Mouse (Mus musculus) c-Kit-positive CD71-positive TER-119-positive erythroid progenitor cells, embryonic 14.5 days (primary cell): Measurements from ENCODE around the gene Zfp617.
"Not testable (repeated sequence)": the region's sequence is repeated elsewhere in the genome, so short reads cannot be mapped to it uniquely, and the experiment has no call there.

ENCODE experiments used
- DNase-seq: peaks from one replicate; pipeline ENCODE4 v3.0.0-alpha.2; 2013; ENCODE audit warnings: low spot score

The Zfp617 gene

GRCm38 (mm10) chr8:71908309-71909261 lies at the start of gene Zfp617, which contains the start of gene Zfp882:
TSS of gene Zfp617 (plus strand) at chr8:71908635.
TSS of gene Zfp882 (plus strand) at chr8:71908608.
- peak; percentile 75 for DNase-seq

- not testable (repeated sequence) for DNase-seq
These were observed 46.9 kb upstream of the Zfp617 start for GRCm38 (mm10) chr8:71861551-71861950.

GRCm38 (mm10) chr8:71862038-71862437 lies 46.4 kb upstream of the Zfp617 start:
- not testable (repeated sequence) for DNase-seq

- peak; percentile 60 for DNase-seq
These were observed 26.7 kb upstream of the Zfp617 start, which contains the start of gene Zfp709 for GRCm38 (mm10) chr8:71881618-71882274. TSS of gene Zfp709 (plus strand) at chr8:71882019.

GRCm38 (mm10) chr8:71900666-71901065 lies 7.8 kb upstream of the Zfp617 start:
- DNase-seq, result not testable (repeated sequence)

GRCm38 (mm10) chr8:71903084-71903483 lies 5.4 kb upstream of the Zfp617 start:
- DNase-seq, result not testable (repeated sequence)

GRCm38 (mm10) chr8:71906809-71907208 lies 1.6 kb upstream of the Zfp617 start:
- no peak for DNase-seq

- no peak for DNase-seq
These were observed 607 bp upstream of the Zfp617 start for GRCm38 (mm10) chr8:71907798-71908257.

- DNase-seq, result no peak
These were observed 3.9 kb downstream of the Zfp617 start for GRCm38 (mm10) chr8:71912286-71912685.

GRCm38 (mm10) chr8:71922567-71923401 lies 14.3 kb downstream of the Zfp617 start:
- DNase-seq, result peak; percentile 91

- DNase-seq, result no peak
These were observed 17.4 kb downstream of the Zfp617 start for GRCm38 (mm10) chr8:71925791-71926190.

GRCm38 (mm10) chr8:71926551-71926950 lies 18.1 kb downstream of the Zfp617 start:
- DNase-seq, result no peak

GRCm38 (mm10) chr8:71927779-71928178 lies 19.3 kb downstream of the Zfp617 start:
- peak; percentile 64 for DNase-seq

- not testable (repeated sequence) for DNase-seq
These were observed 29.6 kb downstream of the Zfp617 start for GRCm38 (mm10) chr8:71938037-71938436.

GRCm38 (mm10) chr8:71940293-71941208 lies 32.1 kb downstream of the Zfp617 start:
- DNase-seq, result peak; percentile 45

- DNase-seq, result no peak
These were observed 33.3 kb downstream of the Zfp617 start for GRCm38 (mm10) chr8:71941776-71942175.

GRCm38 (mm10) chr8:71948624-71949023 lies 40.2 kb downstream of the Zfp617 start:
- DNase-seq, result no peak

- peak; percentile 99 for DNase-seq
These were observed 42.2 kb downstream of the Zfp617 start, which contains the start of gene Zfp961 for GRCm38 (mm10) chr8:71950482-71951221. TSS of gene Zfp961 (plus strand) at chr8:71951038.

- DNase-seq, result no peak
These were observed 43.2 kb downstream of the Zfp617 start for GRCm38 (mm10) chr8:71951436-71952161.
